Mouse (Mus musculus): ENCODE results near the gene Gm17416. TPM values are rescaled to one million over a fixed set of nuclear protein-coding genes. Genes with fewer than 3 reads are reported as not detected.

Gene Gm17416
- not detected in 2 replicates for polyA plus RNA-seq (2012; ENCODE audit: insufficient read depth, insufficient read length, missing spikeins)

DNA sequence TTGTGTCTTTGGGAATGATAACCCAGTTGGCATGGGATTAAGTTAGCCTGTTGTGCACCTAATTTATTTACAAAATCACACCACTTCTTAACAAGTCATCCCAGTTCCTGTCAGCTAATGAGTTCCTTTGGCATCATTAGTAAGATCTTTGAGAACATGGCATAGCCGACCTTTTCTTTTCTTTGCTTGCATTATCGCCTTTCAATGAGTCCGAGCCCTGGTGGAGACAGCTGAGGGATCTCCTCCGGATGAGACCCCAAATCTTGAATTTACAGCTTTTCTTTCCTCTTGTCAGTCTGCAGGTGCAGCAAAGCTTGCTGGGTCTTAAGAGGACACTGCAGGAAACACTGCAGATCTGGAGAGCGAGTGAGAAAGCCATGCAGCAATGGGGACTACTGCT, at the start of gene Gm17416:
Gene Gm17416 (plus strand): TSS at position 301 of the 400 bp plus-strand sequence.
- H3K4me3 ChIP-seq (ENCODE audit: insufficient read depth, low read depth, low read length), result no peak within 1 kb of the TSS
- no peaks in the 10 kb centered on the region for H3K4me1 ChIP-seq (ENCODE audit: control insufficient read depth, insufficient read depth, insufficient read length, low read length)
- H3K27ac ChIP-seq (replicated peaks; ENCODE audit: low read depth, low read length), result no peak within 1 kb of the TSS

GRCm38 (mm10) chr2:152539944-152540710, 29.0 kb upstream of the Gm17416 start, which contains the start of gene Defb29:
Defb29 (minus strand) TSS chr2:152540098.
- Histone ChIP-seq H3K4me3 (ENCODE audit: insufficient read depth, low read depth, low read length) (no peak within 1 kb of the TSS), H3K27ac (replicated peaks; ENCODE audit: low read depth, low read length) (no peak within 1 kb of the TSS), H3K4me1 (ENCODE audit: control insufficient read depth, insufficient read depth, insufficient read length, low read length) (no peaks in the 10 kb centered on the region)

DNA sequence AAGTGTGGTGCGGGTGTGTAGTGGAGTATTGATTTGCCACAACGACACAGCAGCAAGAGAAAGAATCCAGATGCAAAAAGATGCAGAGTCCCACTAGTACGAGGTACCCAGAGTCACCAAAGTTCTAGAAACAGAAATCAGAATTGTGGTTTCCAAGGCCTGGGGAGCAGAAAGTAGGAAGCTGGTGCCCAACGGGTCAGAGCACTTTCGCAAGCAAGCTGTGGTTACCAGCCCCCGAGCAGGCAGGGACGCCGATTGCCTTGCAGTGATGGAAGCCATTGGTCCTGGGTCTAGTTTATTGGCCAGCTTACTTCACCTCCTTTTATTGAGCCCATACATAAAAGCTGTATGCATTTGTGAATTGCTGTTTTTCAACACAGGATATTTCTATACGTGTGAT, 27.2 kb upstream of the Gm17416 start:
- Histone ChIP-seq H3K4me3 (ENCODE audit: insufficient read depth, low read depth, low read length) (no peak overlapping the region), H3K4me1 (ENCODE audit: control insufficient read depth, insufficient read depth, insufficient read length, low read length) (no peaks in the 10 kb centered on the region)

DNA sequence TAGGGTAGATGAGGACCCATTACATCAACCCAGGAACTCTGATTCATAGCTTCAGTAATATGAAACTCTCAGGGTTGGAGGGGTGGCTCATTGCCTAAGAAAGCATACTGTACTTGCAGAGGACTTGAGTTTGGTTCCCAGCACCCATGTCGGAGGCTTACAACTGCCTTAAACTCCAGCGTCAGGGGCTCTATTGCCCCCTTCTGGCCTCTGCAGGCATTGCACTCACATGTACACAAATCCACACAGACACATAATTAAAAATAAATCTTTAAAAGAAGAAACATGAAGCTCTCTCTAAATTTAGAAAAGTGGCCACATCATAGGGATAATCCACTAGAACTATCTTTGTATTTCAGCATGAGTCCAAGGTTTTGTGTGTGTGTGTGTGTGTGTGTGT, 26.2 kb upstream of the Gm17416 start:
- Histone ChIP-seq H3K27ac (replicated peaks; ENCODE audit: low read depth, low read length) (no peak overlapping the region), H3K4me3 (ENCODE audit: insufficient read depth, low read depth, low read length) (no peak overlapping the region), H3K4me1 (ENCODE audit: control insufficient read depth, insufficient read depth, insufficient read length, low read length) (no peaks in the 10 kb centered on the region)

More for the DNA sequence above, 27.2 kb upstream of the Gm17416 start:
- H3K27ac ChIP-seq (replicated peaks; ENCODE audit: low read depth, low read length), result no peak overlapping the region

DNA sequence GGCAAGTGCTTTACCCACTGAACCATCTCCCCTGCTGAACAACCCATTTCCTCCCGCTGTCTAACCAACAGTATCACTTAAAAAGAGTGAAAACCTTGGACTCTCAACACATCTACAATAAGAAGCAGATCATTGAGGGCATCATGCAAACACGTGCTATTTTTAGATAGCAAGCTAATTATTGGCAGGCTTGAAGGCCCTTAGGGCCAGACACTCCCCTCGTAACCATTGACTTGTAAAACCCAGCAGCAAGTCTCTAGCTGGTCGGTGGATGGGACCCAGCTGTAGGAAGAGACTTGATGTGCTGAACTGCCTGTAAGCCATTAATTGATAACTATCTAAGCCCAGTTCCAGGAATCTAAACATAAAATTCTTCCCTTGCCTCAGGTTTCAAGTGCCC, 25.7 kb upstream of the Gm17416 start:
- H3K4me1 ChIP-seq (ENCODE audit: control insufficient read depth, insufficient read depth, insufficient read length, low read length), result no peaks in the 10 kb centered on the region
- H3K4me3 ChIP-seq (ENCODE audit: insufficient read depth, low read depth, low read length), result no peak overlapping the region
- H3K27ac ChIP-seq (replicated peaks; ENCODE audit: low read depth, low read length), result no peak overlapping the region

- Histone ChIP-seq H3K4me1 (ENCODE audit: control insufficient read depth, insufficient read depth, insufficient read length, low read length) (no peaks in the 10 kb centered on the region), H3K4me3 (ENCODE audit: insufficient read depth, low read depth, low read length) (no peak overlapping the region), H3K27ac (replicated peaks; ENCODE audit: low read depth, low read length) (no peak overlapping the region)
These were observed 24.4 kb upstream of the Gm17416 start for GRCm38 (mm10) chr2:152544691-152545090.

DNA sequence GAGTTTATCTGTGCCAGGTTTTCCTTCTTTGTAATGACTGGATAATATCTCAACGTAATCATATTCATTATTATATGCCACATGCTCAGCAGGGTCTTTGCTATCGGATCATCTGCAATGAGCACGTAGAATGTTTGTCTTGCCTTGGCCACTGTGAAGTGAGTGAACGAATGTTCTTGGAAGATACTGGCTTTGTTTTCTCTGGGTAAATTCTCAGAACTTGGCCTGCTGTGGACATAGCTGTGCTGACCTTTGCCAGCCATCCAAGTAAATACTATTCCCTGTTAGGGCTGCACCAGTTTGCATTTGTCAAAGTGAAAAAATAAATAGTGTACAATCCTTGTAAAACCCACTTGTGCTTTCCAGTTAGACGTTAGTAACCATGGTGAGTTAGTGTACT, 21.0 kb upstream of the Gm17416 start:
- no peak overlapping the region for H3K4me3 ChIP-seq (ENCODE audit: insufficient read depth, low read depth, low read length)
- H3K27ac ChIP-seq (replicated peaks; ENCODE audit: low read depth, low read length), result no peak overlapping the region
- H3K4me1 ChIP-seq (ENCODE audit: control insufficient read depth, insufficient read depth, insufficient read length, low read length), result no peaks in the 10 kb centered on the region

GRCm38 (mm10) chr2:152553774-152554423, 15.2 kb upstream of the Gm17416 start:
- no peak overlapping the region for H3K27ac ChIP-seq (replicated peaks; ENCODE audit: low read depth, low read length)
- no peaks in the 10 kb centered on the region for H3K4me1 ChIP-seq (ENCODE audit: control insufficient read depth, insufficient read depth, insufficient read length, low read length)
- no peak overlapping the region for H3K4me3 ChIP-seq (ENCODE audit: insufficient read depth, low read depth, low read length)

GRCm38 (mm10) chr2:152556655-152557054, 12.5 kb upstream of the Gm17416 start:
- H3K27ac ChIP-seq (replicated peaks; ENCODE audit: low read depth, low read length), result no peak overlapping the region

GRCm38 (mm10) chr2:152569881-152570280, 743 bp downstream of the Gm17416 start:
- no peak overlapping the region for H3K4me3 ChIP-seq (ENCODE audit: insufficient read depth, low read depth, low read length)
- H3K27ac ChIP-seq (replicated peaks; ENCODE audit: low read depth, low read length), result no peak overlapping the region
- no peaks in the 10 kb centered on the region for H3K4me1 ChIP-seq (ENCODE audit: control insufficient read depth, insufficient read depth, insufficient read length, low read length)

More at GRCm38 (mm10) chr2:152556655-152557054, 12.5 kb upstream of the Gm17416 start:
- Histone ChIP-seq H3K4me1 (ENCODE audit: control insufficient read depth, insufficient read depth, insufficient read length, low read length) (no peaks in the 10 kb centered on the region), H3K4me3 (ENCODE audit: insufficient read depth, low read depth, low read length) (no peak overlapping the region)

DNA sequence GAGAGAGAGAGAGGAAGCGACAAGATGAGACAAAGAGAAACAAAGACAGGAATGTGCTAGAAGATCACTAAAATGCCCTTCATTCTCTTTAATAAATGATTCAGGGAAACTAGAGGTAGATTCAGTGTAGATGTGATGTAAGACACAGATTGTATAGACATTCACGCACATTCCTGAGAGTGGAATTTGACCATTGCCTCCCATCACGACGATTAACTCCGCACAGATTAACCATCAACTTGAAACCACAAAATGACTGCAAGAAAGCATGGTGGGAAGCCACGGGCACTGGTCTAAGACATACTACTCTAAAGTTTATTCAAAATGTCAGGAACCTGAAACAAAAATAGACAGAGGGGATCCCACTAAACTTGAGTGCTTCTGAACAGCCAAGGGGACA, 1.2 kb downstream of the Gm17416 start:
- H3K4me1 ChIP-seq (ENCODE audit: control insufficient read depth, insufficient read depth, insufficient read length, low read length), result no peaks in the 10 kb centered on the region
- H3K27ac ChIP-seq (replicated peaks; ENCODE audit: low read depth, low read length), result no peak overlapping the region
- H3K4me3 ChIP-seq (ENCODE audit: insufficient read depth, low read depth, low read length), result no peak overlapping the region

GRCm38 (mm10) chr2:152572114-152572794, 3.1 kb downstream of the Gm17416 start, which contains the start of gene Defb21:
Defb21 (plus strand) TSS chr2:152572744.
- Histone ChIP-seq H3K4me1 (ENCODE audit: control insufficient read depth, insufficient read depth, insufficient read length, low read length) (no peaks in the 10 kb centered on the region), H3K27ac (replicated peaks; ENCODE audit: low read depth, low read length) (no peak within 1 kb of the TSS), H3K4me3 (ENCODE audit: insufficient read depth, low read depth, low read length) (no peak within 1 kb of the TSS)

DNA sequence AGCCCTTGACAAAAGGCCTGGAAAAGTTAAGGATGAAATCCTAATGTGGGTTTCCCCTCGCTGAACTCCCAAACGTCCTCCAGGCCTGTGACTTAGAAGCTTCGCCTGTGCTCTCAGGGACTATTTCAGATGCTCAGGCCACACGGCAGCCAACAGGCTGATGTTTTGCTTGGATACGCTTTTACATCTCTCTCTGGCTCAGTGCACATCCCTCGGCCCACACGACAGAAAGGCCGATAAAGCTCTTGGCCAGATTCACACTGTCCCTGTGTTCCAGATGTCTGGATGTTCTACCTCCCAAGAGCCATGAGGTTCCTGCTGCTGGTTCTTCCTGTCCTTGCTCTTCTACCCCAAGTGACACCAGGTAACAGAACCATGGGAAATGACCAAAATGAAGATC, 4.3 kb downstream of the Gm17416 start:
- Histone ChIP-seq H3K27ac (replicated peaks; ENCODE audit: low read depth, low read length) (no peak overlapping the region), H3K4me3 (ENCODE audit: insufficient read depth, low read depth, low read length) (no peak overlapping the region), H3K4me1 (ENCODE audit: control insufficient read depth, insufficient read depth, insufficient read length, low read length) (no peaks in the 10 kb centered on the region)

DNA sequence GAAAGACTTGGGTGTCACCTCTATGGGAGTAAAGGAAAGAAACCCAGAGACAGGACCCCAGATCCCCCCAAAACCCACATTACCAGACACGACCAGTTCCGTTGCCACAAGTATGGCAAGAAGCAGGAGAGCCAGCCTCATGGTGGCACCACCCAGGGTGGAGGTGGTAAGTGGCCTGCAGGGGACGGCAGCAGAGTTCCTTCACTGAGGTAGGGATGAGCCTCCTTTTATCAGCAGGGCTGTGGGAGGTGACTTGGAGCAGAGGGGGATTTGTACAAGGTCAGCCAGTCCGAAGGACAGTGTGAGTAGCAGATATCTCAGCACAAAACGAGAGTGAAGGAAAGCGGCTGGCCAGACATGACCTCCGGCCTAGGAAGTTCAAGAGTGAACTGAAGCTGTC, 11.0 kb downstream of the Gm17416 start, which contains the start of gene Defb19:
Gene Defb19 (minus strand): TSS at position 206 of the 400 bp plus-strand sequence.
- Histone ChIP-seq H3K27ac (replicated peaks; ENCODE audit: low read depth, low read length) (no peak within 1 kb of the TSS), H3K4me3 (ENCODE audit: insufficient read depth, low read depth, low read length) (no peak within 1 kb of the TSS), H3K4me1 (ENCODE audit: control insufficient read depth, insufficient read depth, insufficient read length, low read length) (no peaks in the 10 kb centered on the region)

- H3K4me3 ChIP-seq (ENCODE audit: insufficient read depth, low read depth, low read length), result no peak overlapping the region
- H3K27ac ChIP-seq (replicated peaks; ENCODE audit: low read depth, low read length), result no peak overlapping the region
- H3K4me1 ChIP-seq (ENCODE audit: control insufficient read depth, insufficient read depth, insufficient read length, low read length), result no peaks in the 10 kb centered on the region
These were observed 11.5 kb downstream of the Gm17416 start for GRCm38 (mm10) chr2:152580612-152581011.

Measured in brown adipose tissue, adult 24 weeks (tissue).